Mouse (Mus musculus) kidney, adult 2 months (tissue): Measurements from ENCODE around the gene Man2c1. TPM values are rescaled to one million over a fixed set of nuclear protein-coding genes. Genes with fewer than 3 reads are reported as not detected.
A peak's percentile ranks its signal among the peaks of the same experiment; 100 is the strongest.

Experiments used
- DNase-seq: peaks from one replicate; pipeline ENCODE4 v3.0.0; 2021
- H3K27ac ChIP-seq: fragments of 200-500 bp; 2 replicates; pipeline ENCODE4 v1.5.1; 2012; ENCODE audit warnings: low read depth, low read length, control low read depth, inconsistent platforms; ENCODE audit not compliant: insufficient read depth
- H3K27me3 ChIP-seq: fragments of 200-500 bp; replicated peaks from 2 replicates; pipeline ENCODE4 v1.6.1; 2012; ENCODE audit warnings: mild to moderate bottlenecking, moderate library complexity, low read length, inconsistent platforms; ENCODE audit not compliant: control insufficient read depth, insufficient read depth
- H3K36me3 ChIP-seq: fragments of 200-500 bp; 2 replicates; pipeline ENCODE4 v1.6.1; 2012; ENCODE audit warnings: mild to moderate bottlenecking, moderate library complexity, low read length, inconsistent platforms; ENCODE audit not compliant: control insufficient read depth, insufficient read depth
- H3K4me1 ChIP-seq: fragments of 200-500 bp; 2 replicates; pipeline ENCODE4 v1.6.1; 2011; ENCODE audit warnings: low read length; ENCODE audit not compliant: control insufficient read depth, insufficient read depth
- H3K4me3 ChIP-seq: fragments of 200-500 bp; 2 replicates; pipeline ENCODE4 v1.5.1; 2011; ENCODE audit warnings: mild to moderate bottlenecking, low read depth, low read length, control low read depth; ENCODE audit not compliant: insufficient read depth
- CTCF ChIP-seq: fragments of 200-500 bp; conservative IDR thresholded peaks from 2 replicates; pipeline ENCODE4 v1.5.1; 2011; ENCODE audit warnings: low read depth, mild to moderate bottlenecking, control low read depth, low read length, moderate library complexity, mixed read lengths; ENCODE audit not compliant: insufficient read depth, insufficient read length
- POLR2A ChIP-seq: fragments of 200-500 bp; IDR thresholded peaks from one replicate; pipeline ENCODE4 v1.6.1; 2011; ENCODE audit warnings: low read depth, low read length, control low read depth
- WGBS: fragments of 180-500 bp; shearing (Covaris S2); methylation state at CpG from one replicate; pipeline ENCODE4 v1.1.7; 2018; 5-methylcytosine and 5-hydroxymethylcytosine counted together
- polyA plus RNA-seq: library from polyadenylated mRNA; depleted of rRNA; stranded (reverse); fragments of >200 nt; gene quantifications from 2 replicates; pipeline ENCODE4 v1.2.3, GENCODE M21; 2012

Gene Man2c1
- polyA plus RNA-seq, 1 experiment, result 177 TPM

DNA sequence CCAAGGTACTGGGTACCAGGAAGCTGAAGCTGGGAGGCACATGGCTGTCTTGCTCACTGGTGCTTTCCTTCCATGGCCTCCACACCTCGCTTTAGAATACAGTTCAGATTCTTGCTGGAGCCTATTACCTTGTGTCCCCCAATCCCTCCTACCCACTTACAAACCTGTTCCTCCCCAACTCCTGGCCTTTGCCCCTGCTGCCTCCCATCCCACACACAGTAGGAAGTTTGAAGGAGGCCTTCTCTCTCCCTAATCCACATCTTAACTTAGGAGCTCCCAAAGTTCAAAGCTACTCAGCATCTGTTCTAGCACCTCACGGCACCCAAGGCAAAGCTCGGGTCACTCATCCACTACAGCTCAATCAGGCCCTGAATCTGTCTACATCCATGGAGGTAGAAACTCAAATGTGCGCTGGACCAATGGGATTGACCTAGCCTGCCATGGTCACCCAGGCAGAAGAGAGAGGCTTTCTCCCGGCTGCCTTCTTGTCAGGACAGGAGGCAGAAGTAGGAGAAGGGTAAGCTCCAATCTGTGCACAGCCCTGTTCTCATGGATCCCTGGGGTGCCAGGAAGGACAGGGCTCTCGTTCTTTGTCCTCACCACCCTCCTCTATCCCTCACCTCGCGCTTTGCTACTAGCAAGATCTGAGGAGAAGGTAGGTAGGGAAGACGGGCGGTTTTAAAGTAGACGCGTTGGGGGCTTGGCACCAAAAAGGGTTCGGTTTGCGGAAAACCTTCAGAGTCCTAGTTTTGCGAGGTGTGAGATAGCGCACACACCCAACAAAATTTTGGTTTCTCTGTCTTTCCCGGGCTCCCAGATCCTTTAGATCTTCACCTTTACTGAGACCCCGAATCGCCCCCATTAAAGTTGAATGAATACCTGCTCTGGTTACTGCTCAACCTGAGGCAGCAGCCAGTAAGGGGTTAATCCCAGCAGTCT lies 17.0 kb downstream of the Man2c1 start:
- peak overlapping the region; percentile 77 for H3K27ac ChIP-seq
- H3K4me1 ChIP-seq, result 0 out of 2 replicates have a peak, but pooled peaks cover 6% of the 10 kb centered on the region
- DNase-seq, result peak; percentile 19
- 7% methylated on average over 19 of the region's 19 CpGs for WGBS
- TF ChIP-seq POLR2A (no peak), CTCF (no peak)
- H3K27me3 ChIP-seq, result no peaks in the 10 kb centered on the region
- H3K4me3 ChIP-seq, result peak overlapping the region; percentile 73
- H3K36me3 ChIP-seq, result no peaks in the 10 kb centered on the region

- Histone ChIP-seq H3K27me3 (no peaks in the 10 kb centered on the region), H3K36me3 (no peaks in the 10 kb centered on the region), H3K4me3 (peak within 1 kb of the TSS; percentile 73), H3K4me1 (0 out of 2 replicates have a peak, but pooled peaks cover 6% of the 10 kb centered on the region), H3K27ac (peak within 1 kb of the TSS; percentile 77)
- 0 out of 2 replicates have a peak, but pooled peaks have one; percentile 0 for TF ChIP-seq CTCF
- peak; percentile 56 for TF ChIP-seq POLR2A
- WGBS, result 2% methylated on average over 27 of the region's 27 CpGs
- DNase-seq, result peak; percentile 94
Measured at GRCm38 (mm10) chr9:57148144-57148878, 17.8 kb downstream of the Man2c1 start, which contains the start of gene Neil1. Gene Neil1 (minus strand): TSS chr9:57148305.

DNA sequence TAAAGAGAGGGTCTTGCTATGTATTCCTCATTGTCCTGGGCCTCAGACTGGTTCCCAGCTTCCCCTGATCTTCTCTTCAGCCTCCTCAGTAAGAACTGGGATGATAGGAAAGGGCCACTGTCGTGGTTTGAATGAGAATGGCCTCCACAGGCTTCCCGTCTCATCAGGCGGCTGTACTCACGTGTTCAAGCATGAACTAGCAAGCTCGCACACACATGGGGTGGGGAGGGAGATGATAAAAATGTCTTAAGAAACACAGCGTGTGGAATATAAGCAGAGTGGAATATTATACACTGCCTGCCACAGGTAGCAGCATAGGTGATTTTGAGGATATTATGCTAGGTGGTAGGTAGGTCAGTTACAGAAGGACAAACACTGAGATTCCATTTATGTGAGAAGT lies 18.5 kb downstream of the Man2c1 start:
- WGBS, result 72% methylated on average over 6 of the region's 6 CpGs
- TF ChIP-seq CTCF (no peak), POLR2A (no peak)
- 0 out of 2 replicates have a peak, but pooled peaks cover 6% of the 10 kb centered on the region for H3K4me1 ChIP-seq
- no peaks in the 10 kb centered on the region for H3K36me3 ChIP-seq
- DNase-seq, result no peak
- H3K27ac ChIP-seq, result no peak overlapping the region
- H3K27me3 ChIP-seq, result no peaks in the 10 kb centered on the region
- peak overlapping the region; percentile 73 for H3K4me3 ChIP-seq

GRCm38 (mm10) chr9:57150192-57150591 lies 19.7 kb downstream of the Man2c1 start:
- TF ChIP-seq POLR2A (no peak), CTCF (no peak)
- H3K27ac ChIP-seq, result no peak overlapping the region
- no peak for DNase-seq
- no peaks in the 10 kb centered on the region for H3K27me3 ChIP-seq
- 86% methylated on average over 5 of the region's 5 CpGs for WGBS
- no peak overlapping the region for H3K4me3 ChIP-seq
- H3K4me1 ChIP-seq, result 0 out of 2 replicates have a peak, but pooled peaks cover 6% of the 10 kb centered on the region
- H3K36me3 ChIP-seq, result no peaks in the 10 kb centered on the region

DNA sequence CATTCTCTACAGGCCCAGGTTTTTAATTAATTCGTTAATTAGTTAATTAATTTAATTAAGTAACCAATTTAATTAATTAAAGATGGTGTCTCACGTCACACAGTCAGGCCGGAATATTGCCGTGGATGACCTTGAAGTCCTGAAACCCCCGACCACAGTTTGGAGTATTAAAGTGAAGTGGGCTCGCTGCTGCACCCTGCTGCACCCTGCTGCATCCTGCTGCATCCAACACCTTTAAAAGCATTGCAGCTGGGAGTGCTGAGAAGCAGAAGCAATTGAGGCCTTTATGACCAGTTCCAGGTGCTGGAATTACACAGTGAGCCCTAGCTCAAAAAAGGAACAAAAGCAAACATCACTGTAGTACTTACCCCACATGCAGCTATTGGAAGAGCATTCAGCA lies 21.8 kb downstream of the Man2c1 start:
- H3K4me1 ChIP-seq, result 0 out of 2 replicates have a peak, but pooled peaks cover 6% of the 10 kb centered on the region
- no peaks in the 10 kb centered on the region for H3K27me3 ChIP-seq
- TF ChIP-seq POLR2A (no peak), CTCF (no peak)

GRCm38 (mm10) chr9:57156383-57156782 lies 25.9 kb downstream of the Man2c1 start:
- H3K27me3 ChIP-seq, result no peaks in the 10 kb centered on the region
- H3K4me3 ChIP-seq, result no peak overlapping the region
- H3K4me1 ChIP-seq, result peaks cover 3% of the 10 kb centered on the region; the same call in 1 of the 2 replicates
- DNase-seq, result no peak
- 96% methylated on average over 7 of the region's 7 CpGs for WGBS
- TF ChIP-seq CTCF (no peak), POLR2A (no peak)
- no peaks in the 10 kb centered on the region for H3K36me3 ChIP-seq
- no peak overlapping the region for H3K27ac ChIP-seq

More for the DNA sequence above, 21.8 kb downstream of the Man2c1 start:
- WGBS, result 50% methylated on average over 6 of the region's 6 CpGs
- no peak for DNase-seq
- Histone ChIP-seq H3K27ac (no peak overlapping the region), H3K36me3 (no peaks in the 10 kb centered on the region), H3K4me3 (no peak overlapping the region)
